Mouse (Mus musculus): ENCODE measurements around the gene Teddm2. TPM values are rescaled to one million over a fixed set of nuclear protein-coding genes. Genes with fewer than 3 reads are reported as not detected.

Teddm2 gene
- polyA plus RNA-seq, 1 experiment from 2014 or later, result 0.45 TPM

DNA sequence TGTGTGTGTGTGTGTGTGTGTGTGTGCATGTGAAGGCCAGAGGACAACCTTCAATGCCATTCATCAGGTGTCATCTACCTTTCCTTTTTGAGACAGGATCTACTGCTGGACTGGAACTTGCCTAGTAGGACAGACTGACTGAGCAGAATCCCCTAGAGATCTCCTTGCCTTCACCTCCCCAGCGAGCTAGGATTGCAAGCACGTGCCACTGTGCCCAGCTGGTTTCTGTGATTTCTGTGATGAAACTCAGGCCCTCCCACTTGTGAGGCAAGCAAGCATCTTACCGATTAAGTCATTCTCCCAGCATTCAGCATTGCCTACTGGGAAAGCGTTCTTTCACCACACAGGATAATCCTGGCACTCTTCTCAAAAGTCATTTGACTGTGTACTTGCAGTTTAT lies 69.3 kb downstream of the Teddm2 start:
- DNase-seq (ENCODE audit: low spot score) (no peak), ATAC-seq (replicated peaks; ENCODE audit: low FRiP score) (no peak)
- 80% methylated on average over 4 of the region's 4 CpGs for WGBS
- Histone ChIP-seq H3K36me3 (ENCODE audit: control insufficient read depth, insufficient read depth, low read length) (no peaks in the 10 kb centered on the region), H3K9me3 (ENCODE audit: control insufficient read depth, low read length) (no peaks in the 10 kb centered on the region), H3K9ac (ENCODE audit: low read length) (no peak overlapping the region), H3K4me1 (replicated peaks; ENCODE audit: control insufficient read depth, insufficient read depth, low read length) (no peaks in the 10 kb centered on the region), H3K4me2 (ENCODE audit: low read depth, low read length, severe bottlenecking) (no peak overlapping the region), H3K27me3 (ENCODE audit: control insufficient read depth, insufficient read depth, low read length) (no peaks in the 10 kb centered on the region), H3K27ac (ENCODE audit: low read depth, low read length) (no peak overlapping the region), H3K4me3 (ENCODE audit: low read depth, low read length) (no peak overlapping the region)

DNA sequence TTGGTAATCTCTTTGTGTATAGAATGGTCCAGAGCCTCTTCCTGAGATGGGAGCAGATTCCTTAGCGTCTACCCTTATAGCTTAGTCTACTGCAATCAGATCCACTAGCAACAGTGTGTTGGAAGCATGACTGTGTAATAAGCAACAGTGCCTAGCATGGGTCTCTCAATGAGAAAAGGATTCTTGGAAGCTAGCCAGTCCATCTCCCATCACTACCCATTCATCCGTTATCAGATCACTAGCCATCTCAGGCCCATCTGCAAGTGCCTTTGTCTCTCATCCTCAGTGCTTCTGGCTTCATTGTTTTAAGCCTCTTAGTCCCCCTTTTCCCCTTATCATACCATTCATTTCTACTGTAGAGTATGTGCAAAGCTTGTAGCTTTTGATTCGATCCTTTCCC lies 79.8 kb downstream of the Teddm2 start:
- no peaks in the 10 kb centered on the region for H3K36me3 ChIP-seq (ENCODE audit: control insufficient read depth, insufficient read depth, low read length)
- no peak overlapping the region for H3K27ac ChIP-seq (ENCODE audit: low read depth, low read length)
- 82% methylated on average over 3 of the region's 3 CpGs for WGBS
- no peak overlapping the region for H3K4me2 ChIP-seq (ENCODE audit: low read depth, low read length, severe bottlenecking)
- H3K4me1 ChIP-seq (replicated peaks; ENCODE audit: control insufficient read depth, insufficient read depth, low read length), result no peaks in the 10 kb centered on the region
- ATAC-seq (replicated peaks; ENCODE audit: low FRiP score), result no peak
- DNase-seq (ENCODE audit: low spot score), result no peak
- no peak overlapping the region for H3K9ac ChIP-seq (ENCODE audit: low read length)
- no peaks in the 10 kb centered on the region for H3K9me3 ChIP-seq (ENCODE audit: control insufficient read depth, low read length)
- no peak overlapping the region for H3K4me3 ChIP-seq (ENCODE audit: low read depth, low read length)
- H3K27me3 ChIP-seq (ENCODE audit: control insufficient read depth, insufficient read depth, low read length), result no peaks in the 10 kb centered on the region

DNA sequence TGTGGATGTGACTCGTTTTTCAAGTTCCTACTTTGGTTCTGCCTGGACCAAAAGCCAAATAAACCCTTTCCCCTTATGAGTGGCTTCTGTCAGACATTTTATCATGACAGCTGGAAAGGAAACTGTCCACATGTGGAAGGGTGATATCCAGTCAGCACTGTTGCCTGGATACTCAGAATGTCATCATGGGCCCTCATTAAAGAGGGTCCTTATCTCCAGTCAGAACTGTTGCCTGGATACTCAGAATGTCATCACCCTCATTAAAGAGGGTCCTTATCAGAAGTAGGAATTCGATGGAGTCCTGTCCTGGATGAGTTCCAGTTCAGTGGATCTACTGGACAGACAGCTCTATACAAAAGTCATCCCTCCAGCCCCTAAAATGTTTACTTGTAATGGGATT lies 85.8 kb downstream of the Teddm2 start:
- Histone ChIP-seq H3K27me3 (ENCODE audit: control insufficient read depth, insufficient read depth, low read length) (no peaks in the 10 kb centered on the region), H3K9me3 (ENCODE audit: control insufficient read depth, low read length) (no peaks in the 10 kb centered on the region), H3K9ac (ENCODE audit: low read length) (no peak overlapping the region), H3K4me2 (ENCODE audit: low read depth, low read length, severe bottlenecking) (no peak overlapping the region), H3K27ac (ENCODE audit: low read depth, low read length) (no peak overlapping the region), H3K36me3 (ENCODE audit: control insufficient read depth, insufficient read depth, low read length) (no peaks in the 10 kb centered on the region), H3K4me1 (replicated peaks; ENCODE audit: control insufficient read depth, insufficient read depth, low read length) (no peaks in the 10 kb centered on the region), H3K4me3 (ENCODE audit: low read depth, low read length) (no peak overlapping the region)
- WGBS, result 59% methylated on average over 2 of the region's 2 CpGs
- ATAC-seq (replicated peaks; ENCODE audit: low FRiP score) (no peak), DNase-seq (ENCODE audit: low spot score) (no peak)

DNA sequence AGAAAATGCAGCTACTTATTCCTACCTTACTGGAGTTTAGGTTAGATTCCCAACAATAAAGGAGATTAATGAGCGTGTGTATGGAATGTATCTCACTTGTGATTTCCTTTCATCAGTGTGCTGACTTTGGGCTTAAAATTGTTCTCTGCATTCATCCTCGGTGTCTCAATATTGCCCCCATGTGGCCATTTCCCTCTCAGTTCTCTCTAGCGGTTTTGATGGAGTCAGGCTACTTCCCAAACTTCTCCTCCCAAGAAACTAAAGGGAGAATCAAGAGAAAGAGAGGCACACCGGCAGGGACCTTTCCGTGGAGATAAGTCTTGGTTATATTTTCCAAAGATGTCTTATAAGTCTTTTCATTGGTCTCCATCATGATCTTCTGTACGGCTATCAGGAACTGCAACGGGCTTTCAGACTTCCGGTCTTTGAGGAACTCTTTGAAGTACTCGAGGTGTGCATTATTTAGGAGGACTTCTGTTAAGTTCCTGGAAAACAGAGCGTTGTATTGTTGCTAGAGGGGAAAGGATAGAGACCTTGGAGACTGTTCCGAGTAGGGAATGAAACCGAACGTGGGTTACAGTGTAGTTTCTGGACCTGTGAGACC lies 92.5 kb downstream of the Teddm2 start:
- Histone ChIP-seq H3K27ac (ENCODE audit: low read depth, low read length) (no peak overlapping the region), H3K4me1 (replicated peaks; ENCODE audit: control insufficient read depth, insufficient read depth, low read length) (no peaks in the 10 kb centered on the region)
- WGBS, result 54% methylated on average over 13 of the region's 13 CpGs

DNA sequence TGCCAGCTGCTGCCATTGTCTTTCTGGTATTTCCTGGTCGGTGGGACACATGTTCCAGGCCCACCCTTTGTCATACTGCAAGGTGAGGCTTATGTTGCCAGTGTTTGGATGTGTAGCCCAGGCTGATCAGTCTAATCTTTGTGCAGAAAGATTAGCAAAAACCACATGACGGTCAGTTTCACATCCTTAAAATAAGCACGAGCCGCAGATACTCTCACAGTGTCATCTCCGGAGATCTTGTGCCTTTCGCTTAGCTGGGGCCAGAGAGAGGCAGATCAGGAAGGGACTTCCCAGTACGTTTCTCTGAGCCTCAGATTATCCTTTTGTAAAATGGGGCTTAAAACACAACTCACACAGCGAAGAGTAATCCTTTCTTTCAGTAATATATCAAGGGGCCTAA lies 96.5 kb downstream of the Teddm2 start:
- Histone ChIP-seq H3K4me3 (ENCODE audit: low read depth, low read length) (no peak overlapping the region), H3K27me3 (ENCODE audit: control insufficient read depth, insufficient read depth, low read length) (no peaks in the 10 kb centered on the region), H3K27ac (ENCODE audit: low read depth, low read length) (no peak overlapping the region), H3K4me2 (ENCODE audit: low read depth, low read length, severe bottlenecking) (no peak overlapping the region), H3K36me3 (ENCODE audit: control insufficient read depth, insufficient read depth, low read length) (no peaks in the 10 kb centered on the region), H3K9me3 (ENCODE audit: control insufficient read depth, low read length) (no peaks in the 10 kb centered on the region), H3K4me1 (replicated peaks; ENCODE audit: control insufficient read depth, insufficient read depth, low read length) (no peaks in the 10 kb centered on the region), H3K9ac (ENCODE audit: low read length) (no peak overlapping the region)
- DNase-seq (ENCODE audit: low spot score), result no peak
- 57% methylated on average over 8 of the region's 8 CpGs for WGBS
- no peak for ATAC-seq (replicated peaks; ENCODE audit: low FRiP score)

More for the DNA sequence above, 92.5 kb downstream of the Teddm2 start:
- ATAC-seq (replicated peaks; ENCODE audit: low FRiP score) (no peak), DNase-seq (ENCODE audit: low spot score) (peak; percentile 63)
- Histone ChIP-seq H3K4me3 (ENCODE audit: low read depth, low read length) (no peak overlapping the region), H3K4me2 (ENCODE audit: low read depth, low read length, severe bottlenecking) (no peak overlapping the region), H3K9me3 (ENCODE audit: control insufficient read depth, low read length) (no peaks in the 10 kb centered on the region), H3K9ac (ENCODE audit: low read length) (no peak overlapping the region), H3K27me3 (ENCODE audit: control insufficient read depth, insufficient read depth, low read length) (no peaks in the 10 kb centered on the region), H3K36me3 (ENCODE audit: control insufficient read depth, insufficient read depth, low read length) (no peaks in the 10 kb centered on the region)

DNA sequence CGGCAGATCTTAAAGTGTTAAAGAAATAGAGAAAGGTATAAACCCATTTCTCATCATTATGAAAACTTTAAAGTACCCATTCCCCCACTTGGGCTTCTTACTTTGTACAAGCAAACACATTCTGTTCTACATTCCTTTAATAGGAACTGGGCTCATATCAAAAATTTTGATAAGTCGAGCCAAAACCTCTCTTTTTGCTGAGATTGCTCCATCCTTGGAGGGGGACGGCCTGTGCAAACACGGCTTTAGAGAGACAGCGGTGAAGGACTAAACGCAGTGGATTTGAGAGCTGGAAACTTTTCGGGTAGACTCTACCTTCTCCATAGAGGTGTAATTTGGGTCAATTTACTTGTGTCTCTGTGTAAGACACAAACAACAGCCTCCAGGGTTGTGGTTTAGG lies 97.3 kb downstream of the Teddm2 start:
- Histone ChIP-seq H3K4me3 (ENCODE audit: low read depth, low read length) (no peak overlapping the region), H3K4me1 (replicated peaks; ENCODE audit: control insufficient read depth, insufficient read depth, low read length) (no peaks in the 10 kb centered on the region), H3K9ac (ENCODE audit: low read length) (no peak overlapping the region), H3K4me2 (ENCODE audit: low read depth, low read length, severe bottlenecking) (no peak overlapping the region), H3K36me3 (ENCODE audit: control insufficient read depth, insufficient read depth, low read length) (no peaks in the 10 kb centered on the region), H3K9me3 (ENCODE audit: control insufficient read depth, low read length) (no peaks in the 10 kb centered on the region), H3K27me3 (ENCODE audit: control insufficient read depth, insufficient read depth, low read length) (no peaks in the 10 kb centered on the region), H3K27ac (ENCODE audit: low read depth, low read length) (no peak overlapping the region)
- DNase-seq (ENCODE audit: low spot score) (no peak), ATAC-seq (replicated peaks; ENCODE audit: low FRiP score) (no peak)
- WGBS, result 74% methylated on average over 7 of the region's 7 CpGs

Small RNA genes lying within 50 kb of the gene (microRNA-seq; reads per million reads assigned to microRNA genes)
- gene Mir8114 (ENCODE audit: insufficient number of aligned reads), result 58.1 reads per million, percentile 29 among the genes with 10 or more reads in this experiment

Other genes starting within 250 kb of the Teddm2 start
- 12.1 and 12.2 TPM in 2 replicates for gene Rgs8, start 247.2 kb downstream of the Teddm2 start, polyA plus RNA-seq (2014; fragmentation: Nextera tagmentation; extraction: Ambion mirVana)
- 24.3 and 25.3 TPM in 2 replicates for gene Rgs16, start 159.9 kb downstream of the Teddm2 start, polyA plus RNA-seq (2014; fragmentation: Nextera tagmentation; extraction: Ambion mirVana)
- gene Rnasel, start 150.8 kb downstream of the Teddm2 start, polyA plus RNA-seq (2014; fragmentation: Nextera tagmentation; extraction: Ambion mirVana), result 19.3 and 19.5 TPM in 2 replicates
- not detected in 2 replicates for gene Rgsl1, start 56.1 kb downstream of the Teddm2 start, polyA plus RNA-seq (2014; fragmentation: Nextera tagmentation; extraction: Ambion mirVana)
- gene Teddm1b, start 25.9 kb downstream of the Teddm2 start, polyA plus RNA-seq (2014; fragmentation: Nextera tagmentation; extraction: Ambion mirVana), result 0.40 and 0.56 TPM in 2 replicates
- not detected in 2 replicates for gene Teddm1a, start 8.5 kb downstream of the Teddm2 start, polyA plus RNA-seq (2014; fragmentation: Nextera tagmentation; extraction: Ambion mirVana)
- gene Glul, start 284 bp downstream of the Teddm2 start, polyA plus RNA-seq (2014; fragmentation: Nextera tagmentation; extraction: Ambion mirVana), result 114 TPM in 2 replicates

Data from forebrain, embryonic 11.5 days (tissue).